Mouse (Mus musculus) embryonic fibroblast, embryonic 13.5 days (primary cell): ENCODE results near the gene Dyrk4. TPM values are rescaled to one million over a fixed set of nuclear protein-coding genes. Genes with fewer than 3 reads are reported as not detected.
A peak's percentile ranks its signal among the peaks of the same experiment; 100 is the strongest.

Experiments used
- H3K27ac ChIP-seq: 2 replicates; pipeline ENCODE4 v1.5.1; 2012; ENCODE audit warnings: low read length, control low read depth, inconsistent platforms; ENCODE audit not compliant: insufficient read depth
- H3K4me1 ChIP-seq: 2 replicates; pipeline ENCODE4 v1.6.1; 2011; ENCODE audit warnings: low read length; ENCODE audit not compliant: control insufficient read depth, insufficient read depth
- H3K4me3 ChIP-seq: 2 replicates; pipeline ENCODE4 v1.5.1; 2011; ENCODE audit warnings: mild to moderate bottlenecking, control low read depth, low read length; ENCODE audit not compliant: insufficient read depth
- CTCF ChIP-seq: IDR thresholded peaks from 2 replicates; pipeline ENCODE4 v1.5.1; 2011; ENCODE audit warnings: mild to moderate bottlenecking, control low read depth, low read length, moderate library complexity, borderline replicate concordance; ENCODE audit not compliant: insufficient read depth
- POLR2A ChIP-seq: IDR thresholded peaks from 2 replicates; pipeline ENCODE4 v1.6.1; 2011; ENCODE audit warnings: low read depth, mild to moderate bottlenecking, control low read depth, low read length, moderate library complexity
- polyA plus RNA-seq: library from polyadenylated mRNA; stranded (reverse); fragments of >200 nt; gene quantifications from 2 replicates; pipeline ENCODE4 v1.2.4, GENCODE M21; 2011; ENCODE audit warnings: low read depth; ENCODE audit not compliant: missing spikeins, insufficient read length

The Dyrk4 gene
- polyA plus RNA-seq = 0.23 TPM in 1 of 2 replicates, not detected in the other

GRCm38 (mm10) chr6:126921111-126921881, at the start of gene Dyrk4:
Dyrk4 (minus strand) TSS chr6:126921839.
- TF ChIP-seq CTCF = no peak
- TF ChIP-seq POLR2A = no peak
- no peaks in the 10 kb centered on the region for H3K4me1 ChIP-seq
- H3K4me3 ChIP-seq = no peak within 1 kb of the TSS
- H3K27ac ChIP-seq = no peak within 1 kb of the TSS

- TF ChIP-seq CTCF (no peak), POLR2A (no peak)
- Histone ChIP-seq H3K4me3 (no peak overlapping the region), H3K4me1 (peaks cover 12% of the 10 kb centered on the region), H3K27ac (no peak overlapping the region)
These were observed 44.8 kb upstream of the Dyrk4 start for GRCm38 (mm10) chr6:126966241-126967026.

- no peak for TF ChIP-seq CTCF
- no peak for TF ChIP-seq POLR2A
These were observed 41.8 kb upstream of the Dyrk4 start for GRCm38 (mm10) chr6:126963426-126963825.

GRCm38 (mm10) chr6:126962709-126963108, 41.1 kb upstream of the Dyrk4 start:
- Histone ChIP-seq H3K4me1 (peaks cover 13% of the 10 kb centered on the region), H3K4me3 (no peak overlapping the region), H3K27ac (no peak overlapping the region)
- no peak for TF ChIP-seq CTCF
- no peak for TF ChIP-seq POLR2A

More at GRCm38 (mm10) chr6:126963426-126963825, 41.8 kb upstream of the Dyrk4 start:
- no peak overlapping the region for H3K4me3 ChIP-seq
- peaks cover 13% of the 10 kb centered on the region for H3K4me1 ChIP-seq
- no peak overlapping the region for H3K27ac ChIP-seq

- no peak overlapping the region for H3K27ac ChIP-seq
- no peak overlapping the region for H3K4me3 ChIP-seq
- TF ChIP-seq POLR2A = no peak
- TF ChIP-seq CTCF = no peak
- peaks cover 8% of the 10 kb centered on the region for H3K4me1 ChIP-seq
These were observed 39.9 kb upstream of the Dyrk4 start for GRCm38 (mm10) chr6:126961371-126962018.

- Histone ChIP-seq H3K4me1 (no peaks in the 10 kb centered on the region), H3K27ac (no peak overlapping the region), H3K4me3 (no peak overlapping the region)
- peak; percentile 91 for TF ChIP-seq CTCF
- TF ChIP-seq POLR2A = no peak
These were observed 34.1 kb upstream of the Dyrk4 start for GRCm38 (mm10) chr6:126955734-126956133.

- H3K4me1 ChIP-seq = no peaks in the 10 kb centered on the region
- no peak overlapping the region for H3K27ac ChIP-seq
- H3K4me3 ChIP-seq = no peak overlapping the region
- no peak for TF ChIP-seq POLR2A
- TF ChIP-seq CTCF = no peak
These were observed 26.7 kb upstream of the Dyrk4 start for GRCm38 (mm10) chr6:126948336-126948735.

- no peak for TF ChIP-seq CTCF
- TF ChIP-seq POLR2A = no peak
- no peak overlapping the region for H3K27ac ChIP-seq
- peak overlapping the region; percentile 88 for H3K4me3 ChIP-seq
- H3K4me1 ChIP-seq = peaks cover 2% of the 10 kb centered on the region; the same call in 1 of the 2 replicates
These were observed 18.8 kb upstream of the Dyrk4 start for GRCm38 (mm10) chr6:126940451-126940850.

GRCm38 (mm10) chr6:126939487-126940171, 18.0 kb upstream of the Dyrk4 start, which contains the start of the genes Rad51ap1 and D6Wsu163e:
Rad51ap1 (minus strand) TSS chr6:126939587.
D6Wsu163e (plus strand) TSS chr6:126939962.
- H3K4me1 ChIP-seq = peaks cover 2% of the 10 kb centered on the region; the same call in 1 of the 2 replicates
- peak within 1 kb of the TSS; percentile 88 for H3K4me3 ChIP-seq
- TF ChIP-seq POLR2A (peak; percentile 81), CTCF (no peak)
- H3K27ac ChIP-seq = peak within 1 kb of the TSS; percentile 49; the same call in 1 of the 2 replicates
